Mouse (Mus musculus): Measurements from ENCODE around the gene Ston1. TPM values are rescaled to one million over a fixed set of nuclear protein-coding genes. Genes with fewer than 3 reads are reported as not detected.

Gene Ston1
- 41.0 and 43.1 TPM in 2 replicates for polyA plus RNA-seq (2012; rRNA removed)

DNA sequence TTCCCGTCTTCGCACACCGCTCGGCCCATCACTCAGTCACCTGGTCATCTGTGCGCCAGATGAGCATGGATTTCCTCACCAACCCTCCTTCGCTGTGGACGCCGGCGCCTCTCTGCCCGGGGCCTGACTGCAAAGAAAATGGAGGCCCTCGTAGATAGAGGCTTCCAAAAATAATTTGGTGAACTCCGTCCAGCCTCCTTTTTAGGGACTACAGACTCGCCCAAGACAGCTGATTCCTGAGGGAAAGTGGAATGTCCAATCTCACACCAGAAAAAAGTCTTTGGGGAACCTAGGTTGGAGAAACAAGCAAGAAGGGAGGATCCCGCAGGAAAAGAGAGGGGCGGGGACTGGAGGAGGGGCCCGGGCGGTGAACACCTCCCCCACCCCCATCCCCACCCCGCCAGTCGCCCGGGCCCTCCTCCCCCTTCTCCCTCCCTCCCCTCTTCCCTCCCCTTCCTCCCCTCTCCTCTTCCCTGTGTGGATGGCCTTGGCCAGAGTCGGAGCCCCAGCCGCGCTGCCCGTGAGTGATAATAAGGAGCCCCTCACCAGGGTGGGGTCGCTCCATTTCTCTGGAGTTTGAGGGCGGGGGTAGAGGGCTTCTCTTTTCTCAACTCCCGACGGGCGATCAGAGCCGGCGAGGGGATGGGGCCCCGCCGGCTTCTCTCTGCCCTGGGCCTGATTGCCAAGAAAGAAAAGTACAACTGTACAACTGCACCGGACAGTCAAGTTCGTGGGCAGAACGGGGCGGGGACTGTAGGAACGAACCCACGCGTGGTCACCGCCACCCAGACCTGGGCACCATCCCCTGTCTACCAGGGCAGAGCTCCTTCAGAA is at the start of gene Ston1:
Ston1 (plus strand) TSS at position 463 of the 834 bp plus-strand sequence.
- peak; percentile 74 for DNase-seq
- H3K4me1 ChIP-seq (ENCODE audit: control insufficient read depth, insufficient read depth, low read length): peaks cover 16% of the 10 kb centered on the region
- TF ChIP-seq POLR2A (IDR thresholded peaks at IDR 0.05; ENCODE audit: borderline replicate concordance, extremely low read depth, low read depth, low read length) (peak; percentile 72), CTCF (IDR thresholded peaks at IDR 0.05; ENCODE audit: insufficient read depth, low read length) (no peak)
- H3K4me3 ChIP-seq (replicated peaks; ENCODE audit: extremely low read depth, low read depth, low read length): peak within 1 kb of the TSS; percentile 85
- WGBS: 1% methylated on average over 41 of the region's 41 CpGs

DNA sequence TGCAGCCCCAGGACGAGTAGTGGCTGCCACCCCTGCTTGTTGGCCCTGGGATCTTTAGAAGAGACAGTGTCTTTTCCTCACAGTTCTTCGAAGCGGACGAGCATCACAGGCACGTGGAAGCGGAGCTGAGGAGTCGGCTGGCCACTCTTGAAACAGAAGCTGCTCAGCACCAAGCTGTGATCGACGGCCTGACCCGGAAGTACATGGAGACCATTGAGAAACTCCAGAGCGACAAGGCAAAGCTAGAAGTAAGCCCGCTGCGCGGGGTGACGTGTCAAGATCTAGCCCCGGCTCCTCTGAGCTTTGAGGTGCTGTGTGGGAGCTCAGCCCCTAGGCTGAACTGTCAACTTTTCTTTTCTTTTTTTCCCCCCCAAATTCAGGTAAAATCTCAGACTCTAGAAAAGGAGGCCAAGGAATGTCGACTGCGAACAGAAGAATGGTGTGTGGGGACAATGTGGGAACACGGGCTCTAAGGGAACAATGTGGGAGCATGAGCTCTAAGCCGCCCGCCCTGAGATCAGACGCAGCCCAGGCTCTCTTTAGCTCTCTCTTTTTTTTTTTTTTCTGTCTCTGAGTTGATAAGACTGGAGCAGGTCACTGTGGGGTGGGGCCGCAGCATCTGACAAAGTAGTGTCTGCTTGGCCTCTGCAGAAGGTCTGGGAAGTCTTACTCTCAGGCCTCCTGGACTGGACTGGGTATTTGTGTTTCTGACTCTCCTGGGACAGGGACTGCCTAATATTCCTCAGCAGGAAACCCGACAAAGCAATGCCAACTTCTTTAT is 47.9 kb upstream of the Ston1 start:
- TF ChIP-seq CTCF (IDR thresholded peaks at IDR 0.05; ENCODE audit: insufficient read depth, low read length) (no peak), POLR2A (IDR thresholded peaks at IDR 0.05; ENCODE audit: borderline replicate concordance, extremely low read depth, low read depth, low read length) (no peak)
- H3K4me1 ChIP-seq (ENCODE audit: control insufficient read depth, insufficient read depth, low read length): no peaks in the 10 kb centered on the region; the same call in 1 of the 2 replicates
- H3K4me3 ChIP-seq (replicated peaks; ENCODE audit: extremely low read depth, low read depth, low read length): no peak overlapping the region
- WGBS: 85% methylated on average over 24 of the region's 24 CpGs
- no peak for DNase-seq

DNA sequence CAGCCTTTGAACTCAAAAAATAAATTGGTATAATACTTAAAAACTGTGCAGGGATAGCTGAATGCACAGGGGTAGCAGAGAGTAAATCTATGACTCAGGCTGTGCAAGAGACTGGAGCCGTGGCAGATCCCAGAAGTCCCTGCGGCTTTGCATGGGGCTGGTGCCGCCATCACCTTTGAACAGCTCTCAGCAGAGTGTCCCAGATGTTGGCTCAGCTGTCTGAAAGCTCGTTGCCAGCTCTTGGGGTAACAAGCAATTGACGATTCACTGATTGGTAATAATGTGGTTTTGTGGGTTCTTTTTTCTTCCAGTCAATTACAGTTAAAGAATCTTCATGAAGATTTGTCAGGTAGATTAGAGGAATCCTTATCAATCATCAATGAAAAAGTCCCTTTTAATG is 47.1 kb upstream of the Ston1 start:
- WGBS: 78% methylated on average over 5 of the region's 5 CpGs
- TF ChIP-seq CTCF (IDR thresholded peaks at IDR 0.05; ENCODE audit: insufficient read depth, low read length): no peak
- no peak for TF ChIP-seq POLR2A (IDR thresholded peaks at IDR 0.05; ENCODE audit: borderline replicate concordance, extremely low read depth, low read depth, low read length)
- no peak overlapping the region for H3K4me3 ChIP-seq (replicated peaks; ENCODE audit: extremely low read depth, low read depth, low read length)
- H3K4me1 ChIP-seq (ENCODE audit: control insufficient read depth, insufficient read depth, low read length): no peaks in the 10 kb centered on the region; the same call in 1 of the 2 replicates
- DNase-seq: no peak

DNA sequence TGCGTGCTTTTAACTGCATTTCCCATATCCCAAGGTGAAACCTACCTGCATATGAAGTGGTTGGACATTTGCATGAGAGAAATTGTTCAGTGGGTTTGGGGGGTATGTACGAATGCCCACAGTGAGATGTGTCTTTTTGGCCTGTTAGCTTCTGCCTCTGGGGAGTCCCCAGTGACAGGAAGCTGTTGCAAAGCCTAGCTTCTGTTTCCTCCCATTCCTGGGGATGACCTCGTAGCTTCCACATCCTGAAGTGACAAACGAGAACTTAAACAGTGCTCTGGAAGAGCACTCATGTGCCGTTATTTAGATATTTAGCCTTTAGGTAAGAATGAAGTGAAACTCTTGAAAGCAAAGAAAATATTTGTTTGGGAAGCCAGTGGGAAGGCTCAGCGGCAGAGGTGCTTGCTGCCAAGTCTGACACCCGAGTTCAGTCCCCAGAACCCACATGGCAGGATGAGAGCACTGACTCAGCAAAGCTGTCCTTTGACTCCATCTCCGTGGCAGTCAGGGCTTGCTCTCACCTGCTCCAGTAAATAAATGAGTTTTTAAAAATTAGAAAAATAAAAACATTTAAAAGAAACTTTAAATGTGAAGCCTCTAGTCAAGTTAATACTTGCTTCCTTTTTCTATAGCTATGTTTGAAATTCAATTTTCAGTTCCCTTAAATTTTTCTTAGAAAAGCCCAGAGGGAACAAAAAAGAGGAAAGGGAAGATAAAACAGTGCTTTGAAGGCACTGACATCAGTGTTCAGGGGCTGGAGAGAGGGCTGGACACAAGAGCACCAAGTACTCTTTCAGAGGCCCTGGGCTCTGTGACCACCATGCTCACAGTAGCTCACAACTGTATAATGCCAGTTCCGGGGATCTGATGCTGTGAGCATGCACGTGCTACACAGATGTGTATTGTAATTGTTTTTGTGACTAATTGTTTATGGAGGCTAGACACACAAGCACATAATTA is 46.2 kb upstream of the Ston1 start:
- Histone ChIP-seq H3K4me3 (replicated peaks; ENCODE audit: extremely low read depth, low read depth, low read length) (no peak overlapping the region), H3K4me1 (ENCODE audit: control insufficient read depth, insufficient read depth, low read length) (no peaks in the 10 kb centered on the region; the same call in 1 of the 2 replicates)
- TF ChIP-seq POLR2A (IDR thresholded peaks at IDR 0.05; ENCODE audit: borderline replicate concordance, extremely low read depth, low read depth, low read length) (no peak), CTCF (IDR thresholded peaks at IDR 0.05; ENCODE audit: insufficient read depth, low read length) (no peak)
- 34% methylated on average over 10 of the region's 10 CpGs for WGBS
- DNase-seq: no peak

DNA sequence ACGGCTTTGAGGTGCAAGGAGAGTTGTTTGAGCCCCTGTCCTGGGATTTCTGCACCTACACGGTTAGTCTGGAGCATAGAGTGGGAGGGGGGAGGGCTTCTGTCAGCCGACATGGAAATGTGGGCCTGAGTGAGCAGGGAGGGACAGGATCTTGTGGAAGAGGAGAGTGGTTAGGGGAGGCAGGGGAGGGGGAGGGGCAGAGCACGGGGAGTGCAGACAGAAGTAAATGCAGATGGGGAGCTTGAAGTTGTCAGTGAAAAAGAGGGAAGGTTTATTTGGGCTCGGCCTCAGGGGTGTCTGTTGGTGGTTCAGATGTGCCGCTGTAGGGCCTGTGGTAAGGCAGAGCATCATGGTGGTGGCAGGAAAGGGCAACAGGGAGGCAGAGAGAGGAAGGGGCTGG is 44.9 kb upstream of the Ston1 start:
- Histone ChIP-seq H3K4me3 (replicated peaks; ENCODE audit: extremely low read depth, low read depth, low read length) (no peak overlapping the region), H3K4me1 (ENCODE audit: control insufficient read depth, insufficient read depth, low read length) (no peaks in the 10 kb centered on the region; the same call in 1 of the 2 replicates)
- TF ChIP-seq CTCF (IDR thresholded peaks at IDR 0.05; ENCODE audit: insufficient read depth, low read length) (no peak), POLR2A (IDR thresholded peaks at IDR 0.05; ENCODE audit: borderline replicate concordance, extremely low read depth, low read depth, low read length) (no peak)
- DNase-seq: no peak
- WGBS: 56% methylated on average over 6 of the region's 6 CpGs

DNA sequence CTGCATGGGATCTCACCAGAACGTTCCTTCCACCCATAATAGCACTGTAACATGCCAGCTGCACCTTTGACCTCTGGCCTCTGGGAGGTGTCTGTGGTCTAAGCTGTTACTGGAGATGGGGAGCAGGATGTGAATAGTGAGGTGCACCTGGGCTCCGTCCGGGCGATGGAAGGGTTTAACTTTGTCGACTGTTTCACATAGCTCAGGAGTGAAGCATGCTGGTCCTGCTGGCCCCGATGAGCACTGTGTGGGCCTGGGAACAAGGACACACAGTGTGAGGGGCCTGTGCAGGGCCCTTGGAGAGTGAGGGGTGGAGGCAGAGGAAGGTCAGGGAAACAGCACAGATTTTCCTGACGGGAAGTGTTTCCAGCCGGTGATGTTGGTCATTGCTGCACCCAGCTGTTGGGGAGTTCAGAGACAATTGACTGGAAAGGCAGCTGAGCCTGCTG is 44.5 kb upstream of the Ston1 start:
- no peak overlapping the region for H3K4me3 ChIP-seq (replicated peaks; ENCODE audit: extremely low read depth, low read depth, low read length)
- DNase-seq: no peak
- WGBS: 45% methylated on average over 8 of the region's 8 CpGs
- no peaks in the 10 kb centered on the region; the same call in 1 of the 2 replicates for H3K4me1 ChIP-seq (ENCODE audit: control insufficient read depth, insufficient read depth, low read length)
- TF ChIP-seq CTCF (IDR thresholded peaks at IDR 0.05; ENCODE audit: insufficient read depth, low read length): no peak
- no peak for TF ChIP-seq POLR2A (IDR thresholded peaks at IDR 0.05; ENCODE audit: borderline replicate concordance, extremely low read depth, low read depth, low read length)

DNA sequence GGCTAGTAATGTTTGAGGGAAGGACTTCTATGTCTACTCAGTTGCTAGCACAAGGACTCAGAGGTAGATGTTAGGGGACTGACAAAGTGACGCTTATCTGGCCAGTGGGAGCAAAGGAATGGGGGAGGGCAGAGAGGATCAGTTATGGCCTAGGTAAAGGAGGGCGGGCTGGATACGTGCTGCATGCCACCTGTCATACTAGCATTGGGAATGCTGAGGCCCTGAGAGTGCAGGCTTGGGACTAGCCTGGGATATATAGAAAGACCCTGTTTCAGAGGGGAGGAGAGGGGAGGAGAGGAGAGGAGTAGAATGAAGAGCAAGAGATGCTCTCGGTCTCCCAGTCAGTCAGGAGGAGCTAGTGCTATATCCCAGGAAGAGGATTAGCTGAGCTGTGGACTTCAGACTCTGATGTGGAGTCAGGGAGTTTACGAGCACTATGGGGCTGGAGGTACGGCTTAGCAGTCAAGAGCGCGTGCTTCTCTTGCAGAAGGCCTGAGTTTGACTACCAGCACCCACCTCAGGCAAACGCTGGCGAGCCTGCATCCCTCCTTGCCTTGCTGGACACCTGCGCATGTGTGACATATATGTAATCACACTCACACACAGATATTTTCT is 43.9 kb upstream of the Ston1 start:
- no peak for TF ChIP-seq POLR2A (IDR thresholded peaks at IDR 0.05; ENCODE audit: borderline replicate concordance, extremely low read depth, low read depth, low read length)
- no peak for TF ChIP-seq CTCF (IDR thresholded peaks at IDR 0.05; ENCODE audit: insufficient read depth, low read length)
- WGBS: 92% methylated on average over 11 of the region's 11 CpGs
- H3K4me1 ChIP-seq (ENCODE audit: control insufficient read depth, insufficient read depth, low read length): no peaks in the 10 kb centered on the region; the same call in 1 of the 2 replicates
- DNase-seq: no peak
- no peak overlapping the region for H3K4me3 ChIP-seq (replicated peaks; ENCODE audit: extremely low read depth, low read depth, low read length)

DNA sequence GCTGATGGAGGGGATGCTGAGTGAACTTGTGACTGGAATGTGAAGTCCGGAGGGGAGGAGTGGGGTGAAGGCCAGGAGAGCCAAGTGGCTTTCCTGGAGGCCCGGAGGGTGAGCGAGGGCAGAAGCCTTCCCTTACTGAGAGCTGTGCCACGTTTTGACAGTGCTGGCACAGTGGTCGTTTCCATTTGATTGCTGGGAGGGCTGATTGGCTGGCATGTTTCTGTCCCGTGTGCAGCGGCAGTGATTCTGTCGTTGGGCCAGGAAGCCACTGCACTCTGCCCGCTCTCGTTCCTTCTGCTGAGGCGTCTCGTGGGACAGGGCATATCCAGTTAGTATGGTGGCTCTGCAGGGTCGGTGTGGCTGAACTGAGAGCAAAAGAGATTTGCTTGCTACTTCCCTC is 41.3 kb upstream of the Ston1 start:
- TF ChIP-seq CTCF (IDR thresholded peaks at IDR 0.05; ENCODE audit: insufficient read depth, low read length): no peak
- TF ChIP-seq POLR2A (IDR thresholded peaks at IDR 0.05; ENCODE audit: borderline replicate concordance, extremely low read depth, low read depth, low read length): no peak
- Histone ChIP-seq H3K4me1 (ENCODE audit: control insufficient read depth, insufficient read depth, low read length) (no peaks in the 10 kb centered on the region), H3K4me3 (replicated peaks; ENCODE audit: extremely low read depth, low read depth, low read length) (no peak overlapping the region)
- DNase-seq: no peak
- 69% methylated on average over 13 of the region's 13 CpGs for WGBS

Measured in lung, adult 2 months (tissue).